Mouse (Mus musculus) liver, adult 2 months (tissue): Measurements from ENCODE around the gene Snx3. TPM values are rescaled to one million over a fixed set of nuclear protein-coding genes. Genes with fewer than 3 reads are reported as not detected.
A peak's percentile ranks its signal among the peaks of the same experiment; 100 is the strongest.

Source experiments
- DNase-seq: peaks from one replicate; pipeline ENCODE4 v3.0.0-alpha.2; 2011; ENCODE audit warnings: low read depth, low spot score; ENCODE audit errors: extremely low read depth
- H3K27ac ChIP-seq: fragments of 200-500 bp; replicated peaks from 2 replicates; pipeline ENCODE4 v1.5.1; 2012; ENCODE audit warnings: low read depth, mild to moderate bottlenecking, control low read depth, inconsistent platforms, low read length; ENCODE audit not compliant: insufficient read depth
- H3K27me3 ChIP-seq: fragments of 200-500 bp; 2 replicates; pipeline ENCODE4 v1.6.1; 2012; ENCODE audit warnings: mild to moderate bottlenecking, moderate library complexity, low read length, inconsistent platforms; ENCODE audit not compliant: control insufficient read depth, insufficient read depth
- H3K36me3 ChIP-seq: fragments of 200-500 bp; 2 replicates; pipeline ENCODE4 v1.6.1; 2012; ENCODE audit warnings: low read length, inconsistent platforms; ENCODE audit not compliant: control insufficient read depth, insufficient read depth
- H3K4me1 ChIP-seq: fragments of 200-500 bp; 2 replicates; pipeline ENCODE4 v1.6.1; 2011; ENCODE audit warnings: low read length; ENCODE audit not compliant: control insufficient read depth, insufficient read depth
- H3K4me3 ChIP-seq: fragments of 200-500 bp; 2 replicates; pipeline ENCODE4 v1.5.1; 2011; ENCODE audit warnings: low read depth, mild to moderate bottlenecking, control low read depth, low read length, moderate library complexity; ENCODE audit not compliant: insufficient read depth
- H3K79me2 ChIP-seq: fragments of 200-500 bp; 2 replicates; pipeline ENCODE4 v1.6.1; 2012; ENCODE audit warnings: inconsistent platforms, mild to moderate bottlenecking, low read length, moderate library complexity; ENCODE audit not compliant: control insufficient read depth, insufficient read depth
- H3K9ac ChIP-seq: fragments of 200-500 bp; 2 replicates; pipeline ENCODE4 v1.6.1; 2012; ENCODE audit warnings: low read depth, mild to moderate bottlenecking, control low read depth, inconsistent platforms, low read length
- CTCF ChIP-seq: fragments of 200-500 bp; IDR thresholded peaks from 2 replicates; pipeline ENCODE4 v1.5.1; 2011; ENCODE audit warnings: low read depth, low read length, control low read depth
- POLR2A ChIP-seq: fragments of 200-500 bp; IDR thresholded peaks from 2 replicates; pipeline ENCODE4 v1.6.1; 2011; ENCODE audit warnings: low read length, control low read depth; ENCODE audit not compliant: insufficient read depth; ENCODE audit errors: extremely low read depth
- WGBS: fragments of 180-500 bp; shearing (Covaris S2); methylation state at CpG from one replicate; pipeline ENCODE4 v1.1.7; 2018; 5-methylcytosine and 5-hydroxymethylcytosine counted together
- polyA plus RNA-seq: library from polyadenylated mRNA; depleted of rRNA; stranded (reverse); fragments of >200 nt; gene quantifications from 2 replicates; pipeline ENCODE4 v1.2.3, GENCODE M21; 2012
- total RNA-seq: library from RNA; depleted of rRNA; stranded (reverse); fragments of >200 nt; gene quantifications from 2 replicates; pipeline ENCODE4 v1.2.3, GENCODE M21; 2014

The Snx3 gene
- total and polyA plus RNA-seq, 2 experiments, result 26.9 to 146 TPM

DNA sequence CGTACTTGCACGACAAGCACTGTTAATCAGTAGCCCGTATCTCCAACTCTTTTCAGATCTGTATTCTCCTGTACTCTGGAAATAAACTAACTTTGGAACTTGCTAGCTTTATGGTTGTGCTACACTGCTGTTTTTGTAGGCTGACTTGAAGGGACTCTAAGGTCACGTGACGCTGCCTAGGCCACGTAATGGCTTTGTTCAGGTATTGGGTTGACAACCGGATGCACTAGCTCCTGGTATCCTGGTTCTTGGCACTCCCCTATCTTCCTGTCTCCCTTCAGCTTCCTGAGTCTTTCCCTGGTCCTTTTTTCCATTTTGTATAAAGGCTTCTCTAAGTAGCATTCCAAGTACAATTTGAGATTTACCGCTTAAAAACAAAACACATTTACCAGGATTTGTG lies 1.2 kb upstream of the Snx3 start:
- H3K36me3 ChIP-seq, result no peaks in the 10 kb centered on the region
- peaks cover 3% of the 10 kb centered on the region; the same call in 1 of the 2 replicates for H3K79me2 ChIP-seq
- H3K4me1 ChIP-seq, result peaks cover 4% of the 10 kb centered on the region
- TF ChIP-seq POLR2A (no peak), CTCF (no peak)
- H3K27ac ChIP-seq, result peak overlapping the region; percentile 53; the same call in 1 of the 2 replicates
- H3K27me3 ChIP-seq, result no peaks in the 10 kb centered on the region
- 94% methylated on average over 8 of the region's 8 CpGs for WGBS
- H3K9ac ChIP-seq, result no peak overlapping the region
- DNase-seq, result no peak
- no peak overlapping the region for H3K4me3 ChIP-seq

DNA sequence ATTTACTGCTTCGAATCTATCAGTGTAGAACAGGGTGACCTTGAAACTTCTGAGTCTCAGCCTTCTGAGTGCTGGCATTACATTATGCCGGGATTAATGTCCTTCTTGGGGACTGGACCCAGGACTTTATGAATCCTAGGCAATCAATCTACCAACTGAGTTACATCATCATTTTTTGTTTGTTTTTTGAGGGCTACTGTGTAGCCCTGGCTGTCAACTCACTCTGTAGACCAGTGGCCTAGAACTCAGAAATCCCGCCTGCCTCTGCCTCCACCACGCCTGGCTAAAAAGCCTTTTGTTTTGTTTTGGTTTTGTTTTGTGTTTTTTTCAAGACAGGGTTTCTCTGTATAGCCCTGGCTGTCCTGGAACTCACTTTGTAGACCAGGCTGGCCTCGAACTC lies 669 bp upstream of the Snx3 start:
- Histone ChIP-seq H3K27ac (peak overlapping the region; percentile 53), H3K27me3 (no peaks in the 10 kb centered on the region), H3K36me3 (no peaks in the 10 kb centered on the region), H3K79me2 (peaks cover 3% of the 10 kb centered on the region; the same call in 1 of the 2 replicates), H3K9ac (no peak overlapping the region), H3K4me3 (peak overlapping the region; percentile 28; the same call in 1 of the 2 replicates), H3K4me1 (peaks cover 4% of the 10 kb centered on the region)
- WGBS, result 34% methylated on average over 5 of the region's 5 CpGs
- DNase-seq, result peak; percentile 61
- TF ChIP-seq CTCF, result no peak
- no peak for TF ChIP-seq POLR2A

- H3K4me1 ChIP-seq, result peaks cover 8% of the 10 kb centered on the region
- no peak for TF ChIP-seq CTCF
- no peak for TF ChIP-seq POLR2A
- H3K4me3 ChIP-seq, result peak overlapping the region; percentile 79
- H3K79me2 ChIP-seq, result peaks cover 13% of the 10 kb centered on the region; the same call in 1 of the 2 replicates
- H3K27ac ChIP-seq, result peak overlapping the region; percentile 81
- H3K9ac ChIP-seq, result peak overlapping the region; percentile 88
- peak; percentile 70 for DNase-seq
- WGBS, result under 1% methylated on average over 55 of the region's 55 CpGs
- no peaks in the 10 kb centered on the region for H3K27me3 ChIP-seq
- no peaks in the 10 kb centered on the region for H3K36me3 ChIP-seq
Measured at GRCm38 (mm10) chr10:42502349-42503111, 700 bp downstream of the Snx3 start.

- peaks cover 14% of the 10 kb centered on the region for H3K4me1 ChIP-seq
- TF ChIP-seq CTCF, result no peak
- no peak overlapping the region for H3K9ac ChIP-seq
- H3K36me3 ChIP-seq, result no peaks in the 10 kb centered on the region; the same call in none of the 2 replicates
- DNase-seq, result peak; percentile 35
- no peak overlapping the region for H3K27ac ChIP-seq
- H3K27me3 ChIP-seq, result no peaks in the 10 kb centered on the region
- WGBS, result 71% methylated on average over 10 of the region's 10 CpGs
- peaks cover 22% of the 10 kb centered on the region; the same call in 1 of the 2 replicates for H3K79me2 ChIP-seq
- H3K4me3 ChIP-seq, result no peak overlapping the region
Measured at GRCm38 (mm10) chr10:42504096-42504710, 2.4 kb downstream of the Snx3 start.

DNA sequence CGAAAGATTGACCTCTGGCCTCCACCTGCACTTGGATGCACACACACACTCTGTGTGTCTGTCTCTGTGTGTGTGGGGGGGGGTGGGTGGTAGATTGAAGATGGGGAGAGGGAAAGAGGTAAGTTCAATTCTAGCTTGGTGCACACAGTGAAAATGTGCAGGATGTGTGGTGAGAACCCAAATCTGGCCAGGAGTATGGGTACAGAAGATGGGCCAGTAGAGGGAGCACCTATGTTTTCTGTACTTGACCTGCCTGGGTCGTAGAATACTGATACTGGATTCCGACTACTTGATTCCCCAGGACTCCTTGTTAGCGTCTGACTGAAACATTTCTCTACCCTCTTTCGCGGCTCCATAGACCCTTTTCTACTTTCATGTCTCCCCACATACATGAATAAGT lies 8.3 kb downstream of the Snx3 start:
- Histone ChIP-seq H3K27ac (no peak overlapping the region), H3K27me3 (no peaks in the 10 kb centered on the region), H3K4me1 (peaks cover 11% of the 10 kb centered on the region), H3K9ac (no peak overlapping the region), H3K79me2 (peaks cover 43% of the 10 kb centered on the region; the same call in 1 of the 2 replicates), H3K4me3 (no peak overlapping the region), H3K36me3 (no peaks in the 10 kb centered on the region; the same call in none of the 2 replicates)
- 81% methylated on average over 6 of the region's 6 CpGs for WGBS
- no peak for TF ChIP-seq POLR2A
- no peak for DNase-seq
